In the genomic region with DNA sequence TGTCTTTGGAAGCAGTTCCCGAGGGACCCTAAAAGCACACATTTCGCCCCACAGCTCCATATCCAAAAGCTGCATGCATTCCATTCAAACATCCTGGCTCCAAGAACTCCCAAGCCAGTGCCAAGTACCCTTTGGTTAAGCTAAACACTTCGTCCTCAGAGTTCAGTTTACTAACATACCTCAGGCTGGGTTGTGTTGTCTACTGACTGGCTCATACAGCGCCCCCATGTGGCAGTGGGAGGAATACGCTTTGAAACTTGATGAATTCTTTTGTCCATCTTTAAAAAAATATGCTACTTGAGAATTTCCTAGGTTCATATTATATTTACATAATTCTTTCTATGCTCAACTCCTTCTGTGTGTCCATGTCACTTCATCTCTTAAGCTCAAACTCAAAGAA, we compare ENCODE assay signal across 12 mouse cellular contexts. TPM values are rescaled to one million over a fixed set of nuclear protein-coding genes. Genes with fewer than 3 reads are reported as not detected.
DNase-seq lines count a peak whose midpoint lies in the region; ATAC-seq and TF ChIP-seq lines count a peak whose summit lies in the region.
"Had no signal": no experiment of that assay in that cellular context is flagged by ENCODE, and none has a peak within 500 bp of the region (broad histone marks: within the 10 kb centered on the region; RNA-seq: fewer than 3 reads in every experiment).

No protein-coding gene starts in this region.

- POLR2A ChIA-PET in Patski (lab: Charles Lee) = no interaction called here

- H3K9ac ChIP-seq in hindbrain, embryonic 11.5 days (ENCODE audit: low read depth, low read length) = no peak overlapping the region
- H3K9ac ChIP-seq in hindbrain, embryonic 13.5 days = no peak overlapping the region
- H3K9ac ChIP-seq: embryonic facial prominence, embryonic 12.5 days; midbrain, embryonic 15.5 days had no signal

- no peak overlapping the region for H3K4me3 ChIP-seq in hindbrain, embryonic 11.5 days (ENCODE audit: low read depth, low read length)
- H3K4me3 ChIP-seq in hindbrain, embryonic 13.5 days = no peak overlapping the region
- H3K4me3 ChIP-seq: embryonic facial prominence, embryonic 12.5 days; midbrain, embryonic 15.5 days had no signal

- CTCF ChIA-PET in Patski (lab: Charles Lee) = interaction anchor here (0.7 to 1.8 kb wide), 6 partner anchors 16 to 32 kb away, joined by 3 to 5 read pairs (median 3); no protein-coding TSS in a partner anchor

- no peaks in the 10 kb centered on the region for H3K4me1 ChIP-seq in hindbrain, embryonic 11.5 days (replicated peaks; ENCODE audit: control insufficient read depth, insufficient read depth, low read length)
- no peaks in the 10 kb centered on the region; the same call in 1 of the 2 replicates for H3K4me1 ChIP-seq in hindbrain, embryonic 13.5 days (replicated peaks)
- H3K4me1 ChIP-seq: embryonic facial prominence, embryonic 12.5 days; midbrain, embryonic 15.5 days had no signal

- in situ Hi-C loops in Patski (cut with MboI; ENCODE audit: low pct_unique_long_range_greater_than_20kb) = no loop called here

- 66% methylated on average over 5 of the region's 5 CpGs for WGBS in hindbrain, embryonic 11.5 days
- 69% methylated on average over 5 of the region's 5 CpGs for WGBS in hindbrain, embryonic 13.5 days

- H3K36me3 ChIP-seq in hindbrain, embryonic 11.5 days (ENCODE audit: control insufficient read depth, insufficient read depth, low read length) = no peaks in the 10 kb centered on the region
- H3K36me3 ChIP-seq in hindbrain, embryonic 13.5 days = no peaks in the 10 kb centered on the region
- H3K36me3 ChIP-seq: embryonic facial prominence, embryonic 12.5 days; midbrain, embryonic 15.5 days had no signal

- H3K4me2 ChIP-seq in hindbrain, embryonic 11.5 days (replicated peaks; ENCODE audit: low read depth, low read length) = no peak overlapping the region
- no peak overlapping the region for H3K4me2 ChIP-seq in hindbrain, embryonic 13.5 days
- H3K4me2 ChIP-seq: embryonic facial prominence, embryonic 12.5 days; midbrain, embryonic 15.5 days had no signal

- H3K27ac ChIP-seq in hindbrain, embryonic 11.5 days (ENCODE audit: low read depth, low read length) = no peak overlapping the region
- H3K27ac ChIP-seq in hindbrain, embryonic 13.5 days = no peak overlapping the region
- H3K27ac ChIP-seq: embryonic facial prominence, embryonic 12.5 days; midbrain, embryonic 15.5 days had no signal

- TF ChIP-seq CTCF in Patski (IDR thresholded peaks at IDR 0.05) = peak; percentile 72

- no peaks in the 10 kb centered on the region for H3K9me3 ChIP-seq in hindbrain, embryonic 11.5 days (ENCODE audit: control insufficient read depth, low read length)
- no peaks in the 10 kb centered on the region for H3K9me3 ChIP-seq in hindbrain, embryonic 13.5 days
- H3K9me3 ChIP-seq: embryonic facial prominence, embryonic 12.5 days; midbrain, embryonic 15.5 days had no signal

- no peaks in the 10 kb centered on the region for H3K27me3 ChIP-seq in hindbrain, embryonic 11.5 days (ENCODE audit: control insufficient read depth, insufficient read depth, low read length)
- H3K27me3 ChIP-seq in hindbrain, embryonic 13.5 days = no peaks in the 10 kb centered on the region
- H3K27me3 ChIP-seq in Patski = no peaks in the 10 kb centered on the region
- H3K27me3 ChIP-seq: embryonic facial prominence, embryonic 12.5 days; midbrain, embryonic 15.5 days had no signal

- ATAC-seq in hindbrain, embryonic 11.5 days (ENCODE audit: low FRiP score) = no peak
- no peak for ATAC-seq in hindbrain, embryonic 13.5 days (ENCODE audit: low FRiP score)
- ATAC-seq in Patski = no peak
- ATAC-seq: midbrain, embryonic 15.5 days had no signal

- DNase-seq in hindbrain, embryonic 11.5 days (ENCODE audit: low spot score) = peak; percentile 9
- peak; percentile 45 for DNase-seq in 416B (ENCODE audit: low read depth)
- DNase-seq in Patski (ENCODE audit: low read depth, low spot score) = no peak
- DNase-seq in kidney, postnatal 25 days = peak; percentile 55 to 57
- no peak for DNase-seq in Muller cell, postnatal 12 days (ENCODE audit: inconsistent ontology term)
- DNase-seq in adrenal gland, postnatal 4 days (ENCODE audit: low spot score in 2 of 2) = no peak
- no peak for DNase-seq in natural killer cell, adult 2 months (ENCODE audit: low spot score in 2 of 2)
- DNase-seq: layer of hippocampus, adult 9-11 months had no signal

RNA-seq across cellular contexts. Expression of gene Hsd17b2, which starts 25.9 kb away (rescaled TPM):
- polyA plus RNA-seq in hindbrain, embryonic 11.5 days (2014; fragmentation: Nextera tagmentation; extraction: Ambion mirVana) = not detected in 2 replicates
- polyA plus RNA-seq in hindbrain, embryonic 13.5 days (2015; fragmentation: Nextera tagmentation; extraction: Ambion mirVana) = not detected in 2 replicates
- 3.2 TPM for polyA plus RNA-seq in Patski (2021)
- 10 to 100 TPM in 1 of 2 experiments, under 1 TPM in 1; 0.84 to 18.8 TPM for total RNA-seq in adrenal gland, postnatal 4 days (2021)
- total RNA-seq: heart, adult 18-20 months had no signal
- polyA plus RNA-seq: embryonic facial prominence, embryonic 12.5 days; midbrain, embryonic 15.5 days had no signal

RNA-seq across cellular contexts. Expression of gene Sdr42e1, which starts 54.1 kb away (rescaled TPM):
- polyA plus RNA-seq in hindbrain, embryonic 11.5 days (2014; fragmentation: Nextera tagmentation; extraction: Ambion mirVana) = 0.74 and 1.1 TPM in 2 replicates
- polyA plus RNA-seq in hindbrain, embryonic 13.5 days (2015; fragmentation: Nextera tagmentation; extraction: Ambion mirVana) = 1.4 and 1.6 TPM in 2 replicates
- 1.6 TPM for polyA plus RNA-seq in Patski (2021)
- 1 to 10 TPM; 1.8 to 2.7 TPM for total RNA-seq in adrenal gland, postnatal 4 days (2021)

Comparison
In these comparisons a context has a peak if more than half of its experiments do, and no peak if none do; other contexts are left out.
1. DNase-seq: peak in hindbrain, embryonic 11.5 days (single experiment), 416B (single experiment) and kidney, postnatal 25 days (2 of 2); none in Patski (single experiment), Muller cell, postnatal 12 days (single experiment), adrenal gland, postnatal 4 days (0 of 2) and natural killer cell, adult 2 months (0 of 2).